Mouse (Mus musculus) limb, embryonic 15.5 days (tissue): Measurements from ENCODE around the gene Eif3d. TPM values are rescaled to one million over a fixed set of nuclear protein-coding genes. Genes with fewer than 3 reads are reported as not detected.
A peak's percentile ranks its signal among the peaks of the same experiment; 100 is the strongest.

Experiments
- ATAC-seq: fragments of 200-750 bp; cut with Nextera tagmentation; 2 replicates; pipeline ENCODE4 v1.8.0; 2017; ENCODE audit warnings: low read depth, moderate TSS enrichment; ENCODE audit not compliant: insufficient number of reproducible peaks, low FRiP score, low TSS enrichment
- H3K27ac ChIP-seq: fragments of 300-500 bp; sonication (generic); 2 replicates; pipeline ENCODE4 v1.5.1; 2015; ENCODE audit warnings: moderate library complexity, mild to moderate bottlenecking, inconsistent platforms
- H3K27me3 ChIP-seq: fragments of 300-500 bp; sonication (generic); 2 replicates; pipeline ENCODE4 v1.6.1; 2015; ENCODE audit warnings: inconsistent platforms
- H3K36me3 ChIP-seq: fragments of 300-500 bp; sonication (generic); 2 replicates; pipeline ENCODE4 v1.6.1; 2015; ENCODE audit warnings: inconsistent platforms
- H3K4me1 ChIP-seq: fragments of 300-500 bp; sonication (generic); 2 replicates; pipeline ENCODE4 v1.6.1; 2015; ENCODE audit warnings: inconsistent platforms
- H3K4me2 ChIP-seq: fragments of 300-500 bp; sonication (generic); 2 replicates; pipeline ENCODE4 v1.6.1; 2015; ENCODE audit warnings: mild to moderate bottlenecking, inconsistent platforms
- H3K4me3 ChIP-seq: fragments of 300-500 bp; sonication (generic); 2 replicates; pipeline ENCODE4 v1.5.1; 2015; ENCODE audit warnings: mild to moderate bottlenecking, inconsistent platforms
- H3K9ac ChIP-seq: fragments of 300-500 bp; sonication (generic); 2 replicates; pipeline ENCODE4 v1.6.1; 2015; ENCODE audit warnings: inconsistent platforms
- H3K9me3 ChIP-seq: fragments of 300-500 bp; sonication (generic); 2 replicates; pipeline ENCODE4 v1.6.1; 2016; ENCODE audit warnings: inconsistent platforms
- WGBS: fragments of 180-500 bp; shearing (Covaris S2); methylation state at CpG from one replicate; pipeline ENCODE4 v1.1.7; 2015; 5-methylcytosine and 5-hydroxymethylcytosine counted together
- polyA plus RNA-seq: library from polyadenylated mRNA; unstranded; fragments of >200 nt; fragmentation: Nextera tagmentation; extraction: Ambion mirVana; gene quantifications from 2 replicates; pipeline ENCODE4 v1.2.1, GENCODE M21; 2015

Eif3d gene
- polyA plus RNA-seq, 1 experiment from 2014 or later, result 181 TPM

DNA sequence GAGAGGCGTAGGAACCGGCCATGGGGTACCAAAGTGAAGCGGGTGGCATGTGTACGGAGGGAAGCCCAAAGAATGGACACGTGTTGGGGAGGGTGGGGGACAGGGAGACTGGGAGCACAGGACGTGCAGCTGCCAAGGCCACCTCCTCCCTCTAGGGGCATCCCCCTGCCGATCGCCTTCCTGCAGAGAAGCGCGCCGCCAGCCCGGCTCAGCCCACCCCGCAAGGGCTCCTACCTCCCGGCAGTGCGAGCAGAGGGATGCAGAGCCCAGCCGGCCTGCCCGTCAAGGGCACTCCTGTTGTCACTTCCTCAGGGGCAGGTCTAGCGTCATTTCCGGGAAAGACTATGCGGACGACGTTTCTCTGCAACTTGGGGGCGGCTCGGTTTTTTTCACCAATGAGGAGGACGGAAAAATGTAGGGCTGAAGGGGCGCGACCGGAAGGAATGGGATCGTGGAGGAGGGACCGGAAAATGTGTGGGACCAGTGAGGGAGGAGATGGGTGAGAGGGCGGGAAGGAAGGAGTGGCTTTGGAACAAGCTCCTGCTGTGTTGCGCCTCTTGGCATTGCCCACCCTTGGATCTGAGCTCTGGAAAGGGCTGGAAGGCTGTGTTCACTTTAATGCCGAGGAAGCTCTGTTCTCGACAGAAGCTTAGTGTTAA lies 41.8 kb downstream of the Eif3d start, which contains the start of gene Txn2:
Gene Txn2 (minus strand): TSS at position 334 of the 659 bp plus-strand sequence.
- peak; percentile 94 for ATAC-seq
- H3K9ac ChIP-seq, result peak within 1 kb of the TSS; percentile 78
- WGBS, result under 1% methylated on average over 34 of the region's 34 CpGs
- H3K4me2 ChIP-seq, result peak within 1 kb of the TSS; percentile 72
- H3K4me1 ChIP-seq, result peaks cover 27% of the 10 kb centered on the region
- H3K27ac ChIP-seq, result peak within 1 kb of the TSS; percentile 95
- no peaks in the 10 kb centered on the region for H3K27me3 ChIP-seq
- H3K36me3 ChIP-seq, result peaks cover 25% of the 10 kb centered on the region
- H3K9me3 ChIP-seq, result no peaks in the 10 kb centered on the region
- peak within 1 kb of the TSS; percentile 93 for H3K4me3 ChIP-seq

DNA sequence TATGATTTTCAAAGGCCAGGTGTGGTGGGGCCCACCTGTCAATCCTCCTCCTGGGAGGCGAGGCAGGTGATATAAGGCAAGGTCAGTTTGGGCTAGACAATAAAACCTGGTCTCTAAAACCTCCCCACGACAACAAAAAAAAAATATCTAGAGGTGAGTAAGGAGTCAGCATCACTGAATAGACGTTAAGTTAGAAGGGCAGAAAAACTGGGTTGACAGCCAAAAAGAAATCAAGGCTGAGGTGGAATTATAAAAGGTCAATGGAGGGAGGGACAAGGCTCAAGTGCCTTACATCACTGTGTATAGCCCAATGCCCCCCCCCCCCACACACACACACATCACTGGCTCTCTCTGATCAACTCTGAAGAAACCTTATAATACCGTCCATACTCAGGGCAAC lies 42.5 kb downstream of the Eif3d start:
- no peaks in the 10 kb centered on the region for H3K9me3 ChIP-seq
- H3K27ac ChIP-seq, result 0 out of 2 replicates have a peak overlapping the region, but pooled peaks have one; percentile 95
- no peak for ATAC-seq
- peaks cover 32% of the 10 kb centered on the region for H3K36me3 ChIP-seq
- H3K4me3 ChIP-seq, result peak overlapping the region; percentile 93
- peak overlapping the region; percentile 78 for H3K9ac ChIP-seq
- peaks cover 20% of the 10 kb centered on the region for H3K4me1 ChIP-seq
- WGBS, result 21% methylated on average over 4 of the region's 4 CpGs
- H3K27me3 ChIP-seq, result no peaks in the 10 kb centered on the region
- H3K4me2 ChIP-seq, result peak overlapping the region; percentile 54

DNA sequence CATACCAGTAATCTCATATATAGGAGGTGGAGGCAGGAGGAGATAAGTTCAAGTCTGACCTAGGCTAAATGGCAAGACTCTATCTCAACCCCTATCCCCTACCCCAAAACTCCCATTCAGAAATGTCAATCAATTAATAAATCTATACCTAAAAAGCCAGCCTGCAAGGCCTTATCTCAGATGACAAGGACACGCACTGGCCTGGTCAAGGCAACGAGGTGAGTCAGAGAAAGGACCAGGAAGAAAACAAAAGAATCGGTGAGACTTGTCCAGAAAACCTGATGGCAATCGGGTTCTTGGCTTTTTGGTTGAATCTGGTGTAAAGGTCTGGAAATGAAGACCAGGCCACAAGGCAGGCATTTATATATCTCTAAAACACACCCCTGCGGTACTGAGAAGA lies 43.7 kb downstream of the Eif3d start:
- H3K36me3 ChIP-seq, result peaks cover 44% of the 10 kb centered on the region

DNA sequence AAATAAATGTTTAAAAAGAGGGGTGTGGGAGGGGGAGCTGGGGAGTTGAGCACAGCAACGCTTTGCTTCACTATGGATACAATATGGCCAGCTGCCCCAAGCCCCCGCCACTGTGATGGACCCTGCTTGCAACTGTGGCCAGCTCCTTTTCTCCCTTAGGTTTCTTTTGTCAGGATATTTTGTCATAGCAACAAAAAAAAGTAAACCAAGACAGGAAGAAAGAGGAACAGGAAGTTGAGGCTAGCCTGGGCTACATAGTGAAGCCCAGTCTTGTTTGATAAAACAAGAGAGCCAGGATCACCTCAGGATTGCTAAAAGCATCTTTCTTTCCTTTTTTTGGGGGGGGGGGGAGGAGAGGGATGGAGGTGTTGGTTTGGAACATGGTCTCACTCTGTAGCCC lies 45.4 kb downstream of the Eif3d start:
- Histone ChIP-seq H3K4me3 (no peak overlapping the region), H3K27me3 (no peaks in the 10 kb centered on the region), H3K36me3 (peaks cover 57% of the 10 kb centered on the region), H3K9ac (no peak overlapping the region), H3K4me2 (no peak overlapping the region), H3K4me1 (peaks cover 20% of the 10 kb centered on the region), H3K9me3 (no peaks in the 10 kb centered on the region), H3K27ac (no peak overlapping the region)
- no peak for ATAC-seq
- 98% methylated on average over 2 of the region's 2 CpGs for WGBS

More for the DNA sequence above, 43.7 kb downstream of the Eif3d start:
- peaks cover 20% of the 10 kb centered on the region for H3K4me1 ChIP-seq
- 93% methylated on average over 5 of the region's 5 CpGs for WGBS
- H3K9ac ChIP-seq, result no peak overlapping the region
- no peaks in the 10 kb centered on the region for H3K27me3 ChIP-seq
- H3K4me3 ChIP-seq, result no peak overlapping the region
- no peaks in the 10 kb centered on the region for H3K9me3 ChIP-seq
- no peak overlapping the region for H3K27ac ChIP-seq
- H3K4me2 ChIP-seq, result no peak overlapping the region
- ATAC-seq, result no peak

DNA sequence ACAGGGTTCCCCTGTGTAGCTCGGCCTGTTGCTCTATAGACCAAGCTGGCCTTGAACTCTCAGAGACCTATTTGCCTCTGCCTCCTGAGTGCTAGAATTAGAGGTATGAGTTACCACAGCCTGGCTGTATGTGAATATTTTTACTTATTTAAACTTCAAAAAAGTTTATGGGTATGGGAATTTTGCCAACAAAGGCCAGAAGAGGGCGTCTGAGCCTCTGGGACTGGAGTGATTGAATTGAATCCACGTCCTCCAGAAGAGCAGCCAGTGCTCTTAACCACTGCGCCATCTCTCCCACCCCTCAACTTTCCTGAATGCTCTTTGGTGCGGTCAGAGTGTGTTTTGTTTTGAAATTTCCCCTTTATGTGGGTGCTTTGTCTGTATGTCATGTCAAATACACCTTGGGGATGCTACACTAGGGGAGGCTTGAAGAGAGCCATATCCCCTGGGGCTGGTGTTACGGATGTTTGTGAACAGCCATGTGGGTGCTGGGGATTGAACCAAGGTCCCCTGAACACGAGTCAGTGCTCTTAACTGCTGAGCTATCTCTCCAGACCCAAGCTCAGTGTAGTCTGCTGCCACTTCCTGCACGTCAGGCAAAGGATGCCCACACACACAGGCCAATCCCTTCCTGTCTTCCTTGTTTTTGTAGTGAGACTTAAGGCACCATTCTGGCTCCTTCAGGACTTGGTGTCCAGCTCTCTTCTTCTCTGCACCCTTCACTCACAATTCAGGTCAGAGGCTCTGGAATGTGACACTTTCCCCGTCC lies 47.2 kb downstream of the Eif3d start:
- Histone ChIP-seq H3K27ac (no peak overlapping the region), H3K4me3 (no peak overlapping the region), H3K36me3 (peaks cover 72% of the 10 kb centered on the region), H3K9ac (no peak overlapping the region), H3K27me3 (no peaks in the 10 kb centered on the region), H3K4me1 (peaks cover 13% of the 10 kb centered on the region), H3K4me2 (no peak overlapping the region), H3K9me3 (no peaks in the 10 kb centered on the region)
- ATAC-seq, result no peak
- 64% methylated on average over 9 of the region's 9 CpGs for WGBS

DNA sequence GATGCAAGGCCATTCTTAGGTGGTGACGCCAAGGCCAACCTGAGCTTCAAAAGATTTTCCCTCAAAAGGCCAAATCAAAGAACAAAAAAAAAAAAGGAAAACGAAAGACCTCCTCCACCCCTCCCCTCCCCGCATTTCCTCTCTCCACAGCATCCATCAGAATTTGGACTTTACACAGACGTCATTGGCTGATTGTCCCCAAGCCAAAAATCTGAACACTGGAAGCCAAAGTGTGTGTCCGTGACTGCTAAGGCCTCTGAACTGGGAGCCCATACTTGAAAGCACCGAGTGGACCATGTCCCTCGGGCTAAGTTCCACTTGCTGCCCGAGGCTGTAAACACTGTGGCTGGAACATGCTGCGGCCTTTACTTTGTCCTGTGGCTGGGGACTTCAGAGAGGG lies 47.9 kb downstream of the Eif3d start:
- no peak overlapping the region for H3K9ac ChIP-seq
- no peak for ATAC-seq
- peaks cover 78% of the 10 kb centered on the region for H3K36me3 ChIP-seq

DNA sequence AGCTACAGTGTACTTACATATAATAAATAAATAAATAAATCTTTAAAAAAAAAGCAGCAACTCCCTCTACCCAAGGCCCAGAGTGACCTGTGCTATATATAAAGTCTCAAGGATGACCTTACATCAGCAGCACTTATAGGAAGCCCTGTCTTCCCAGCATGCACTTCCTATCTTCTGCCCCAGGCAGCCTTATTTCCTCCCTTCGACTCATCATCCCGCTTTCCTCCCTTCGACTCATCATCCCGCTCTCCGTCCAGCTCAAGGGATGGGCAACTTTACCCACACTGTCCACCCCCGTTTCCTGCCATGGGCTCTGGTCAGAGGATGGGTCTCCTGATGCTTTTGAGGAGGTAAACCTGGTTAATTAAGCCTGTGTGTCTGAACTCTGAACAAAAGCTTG lies 49.0 kb downstream of the Eif3d start:
- H3K36me3 ChIP-seq, result peaks cover 70% of the 10 kb centered on the region
- no peak for ATAC-seq
- no peaks in the 10 kb centered on the region for H3K9me3 ChIP-seq
- H3K4me3 ChIP-seq, result no peak overlapping the region
- H3K4me2 ChIP-seq, result no peak overlapping the region
- H3K9ac ChIP-seq, result no peak overlapping the region
- H3K27me3 ChIP-seq, result no peaks in the 10 kb centered on the region
- no peak overlapping the region for H3K27ac ChIP-seq
- 93% methylated on average over 6 of the region's 6 CpGs for WGBS
- H3K4me1 ChIP-seq, result no peaks in the 10 kb centered on the region

More for the DNA sequence above, 47.9 kb downstream of the Eif3d start:
- peaks cover 8% of the 10 kb centered on the region for H3K4me1 ChIP-seq
- H3K27me3 ChIP-seq, result no peaks in the 10 kb centered on the region
- H3K9me3 ChIP-seq, result no peaks in the 10 kb centered on the region
- no peak overlapping the region for H3K4me3 ChIP-seq
- no peak overlapping the region for H3K27ac ChIP-seq
- WGBS, result 83% methylated on average over 9 of the region's 9 CpGs
- no peak overlapping the region for H3K4me2 ChIP-seq

DNA sequence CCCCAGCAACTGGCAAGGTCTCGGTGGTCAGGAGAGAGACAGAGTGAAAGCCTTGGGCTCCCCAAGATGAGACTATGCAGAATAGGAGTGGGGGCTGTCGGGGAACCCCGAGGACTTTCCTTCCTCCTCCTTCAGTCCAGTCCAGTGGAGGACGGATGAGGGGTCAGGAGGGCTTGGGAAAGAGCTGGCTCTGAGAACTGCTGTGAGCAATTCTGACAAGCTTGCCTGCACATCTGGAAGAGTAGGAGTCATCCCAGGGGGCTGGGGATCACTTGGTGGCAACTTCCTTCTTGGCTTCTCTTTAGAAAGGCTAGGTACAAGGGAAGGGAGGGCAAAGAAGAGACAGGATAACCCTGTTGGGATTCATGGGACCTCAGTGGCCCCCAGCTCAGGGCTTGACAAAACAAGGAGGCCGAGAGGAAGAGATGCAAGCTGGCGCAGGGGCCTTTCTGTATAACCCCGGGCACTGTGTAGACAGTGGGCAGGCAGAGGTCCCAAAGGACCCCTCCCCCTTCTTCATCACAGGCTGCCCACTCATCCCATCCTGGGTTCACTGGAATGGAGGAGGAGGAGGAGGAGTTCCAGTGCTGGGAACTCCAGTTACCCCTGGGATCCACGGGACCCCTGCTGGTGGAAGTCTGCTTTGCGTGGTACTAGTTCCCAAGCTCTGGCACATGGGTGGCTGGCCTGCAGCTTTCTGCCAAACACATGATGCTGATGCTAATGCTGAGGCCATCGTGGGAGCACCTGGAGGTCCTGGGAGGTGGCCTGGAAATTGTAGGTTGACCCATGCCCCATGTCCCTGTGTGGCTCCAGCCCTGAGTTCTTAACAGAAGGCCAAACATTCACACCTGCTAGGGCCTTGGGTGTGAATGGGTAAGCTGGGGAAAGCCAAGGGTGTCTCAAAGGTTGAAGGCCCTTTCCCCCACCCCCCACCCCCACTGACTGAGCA lies 49.8 kb downstream of the Eif3d start:
- Histone ChIP-seq H3K36me3 (peaks cover 73% of the 10 kb centered on the region), H3K4me1 (no peaks in the 10 kb centered on the region), H3K4me2 (no peak overlapping the region), H3K27ac (no peak overlapping the region), H3K4me3 (no peak overlapping the region), H3K27me3 (no peaks in the 10 kb centered on the region), H3K9me3 (no peaks in the 10 kb centered on the region), H3K9ac (no peak overlapping the region)
- WGBS, result 79% methylated on average over 10 of the region's 10 CpGs
- ATAC-seq, result no peak

DNA sequence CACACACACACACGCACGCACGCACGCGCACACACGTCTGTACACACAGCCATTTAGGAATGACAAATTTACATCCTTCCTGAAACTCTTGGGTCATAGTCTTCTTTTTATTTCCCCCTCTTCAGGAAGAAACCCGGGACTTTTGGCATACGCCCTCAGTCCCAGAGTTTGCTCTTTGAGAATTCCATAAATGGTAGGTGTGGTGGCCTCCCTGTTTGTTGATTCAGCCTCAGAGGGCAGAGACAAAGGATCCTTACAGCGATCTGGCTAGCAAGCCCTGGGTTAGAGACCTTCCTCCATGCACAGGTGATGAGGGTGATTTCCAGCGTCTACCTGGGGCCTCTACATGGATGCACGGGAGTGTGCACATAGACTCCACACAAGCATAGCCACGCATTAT lies 51.2 kb downstream of the Eif3d start:
- WGBS, result 91% methylated on average over 12 of the region's 12 CpGs
- H3K4me1 ChIP-seq, result no peaks in the 10 kb centered on the region
- no peak overlapping the region for H3K4me2 ChIP-seq
- no peak overlapping the region for H3K27ac ChIP-seq
- H3K4me3 ChIP-seq, result no peak overlapping the region
- H3K36me3 ChIP-seq, result peaks cover 82% of the 10 kb centered on the region
- H3K9me3 ChIP-seq, result no peaks in the 10 kb centered on the region
- ATAC-seq, result no peak
- no peak overlapping the region for H3K9ac ChIP-seq
- H3K27me3 ChIP-seq, result no peaks in the 10 kb centered on the region

DNA sequence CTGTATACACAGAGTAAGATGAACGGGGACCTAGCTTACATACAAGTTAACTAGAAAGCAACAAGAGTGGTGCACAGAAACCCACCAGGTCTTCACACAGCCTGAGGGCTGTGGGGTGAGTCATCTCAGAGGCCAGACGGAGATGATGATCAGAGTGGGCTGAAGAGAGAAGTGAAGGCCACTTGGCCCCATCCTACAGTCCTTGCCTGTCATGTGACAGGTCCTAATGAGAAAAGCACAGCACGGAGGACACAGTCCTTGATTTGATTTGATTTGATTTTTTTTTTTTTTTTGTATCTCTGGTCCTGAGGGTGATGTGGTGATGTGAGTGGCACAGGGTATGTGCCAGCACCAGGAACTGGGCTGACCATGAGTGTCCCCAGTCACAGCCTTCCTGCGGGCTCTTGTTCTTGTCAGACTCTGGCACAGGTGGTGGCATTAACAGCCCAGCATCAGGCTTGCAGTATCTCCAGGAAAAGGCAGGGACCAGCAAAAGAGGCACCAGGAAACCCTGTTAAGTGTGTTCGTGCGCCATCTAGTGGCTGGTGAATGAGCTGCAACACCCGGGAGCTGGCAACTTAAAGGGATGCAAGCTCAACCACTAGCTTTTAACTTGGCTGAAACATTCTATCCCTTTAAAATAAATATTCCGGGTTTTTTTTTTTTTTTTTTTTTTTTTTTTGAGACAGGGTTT lies 53.6 kb downstream of the Eif3d start:
- no peak overlapping the region for H3K27ac ChIP-seq
- 37% methylated on average over 8 of the region's 8 CpGs for WGBS
- H3K4me1 ChIP-seq, result no peaks in the 10 kb centered on the region
- no peak for ATAC-seq
- peaks cover 64% of the 10 kb centered on the region for H3K36me3 ChIP-seq
- H3K4me2 ChIP-seq, result no peak overlapping the region
- no peak overlapping the region for H3K9ac ChIP-seq
- H3K9me3 ChIP-seq, result no peaks in the 10 kb centered on the region
- H3K4me3 ChIP-seq, result no peak overlapping the region
- H3K27me3 ChIP-seq, result no peaks in the 10 kb centered on the region

DNA sequence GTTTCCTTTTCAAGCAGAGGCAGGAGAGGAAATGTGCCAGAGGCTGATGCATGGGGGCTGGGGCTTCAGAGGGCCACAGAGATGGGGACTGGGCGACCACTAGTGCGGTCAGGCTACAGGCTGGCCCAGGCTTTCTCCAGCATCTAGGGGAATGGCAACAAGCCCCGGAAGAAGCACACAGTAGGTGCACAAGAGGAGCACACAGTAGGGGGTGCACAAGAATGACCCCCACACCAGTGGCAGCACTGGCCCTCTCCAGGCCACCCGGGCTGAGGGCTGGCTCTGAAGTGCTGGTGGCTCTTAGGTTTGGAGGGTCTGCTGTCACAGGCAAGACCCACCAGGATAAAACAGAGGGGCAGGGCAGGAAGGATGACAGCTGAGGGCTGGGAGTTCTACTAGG lies 55.3 kb downstream of the Eif3d start:
- Histone ChIP-seq H3K27ac (no peak overlapping the region), H3K4me2 (no peak overlapping the region), H3K4me3 (no peak overlapping the region), H3K36me3 (peaks cover 50% of the 10 kb centered on the region), H3K9me3 (no peaks in the 10 kb centered on the region), H3K9ac (no peak overlapping the region), H3K27me3 (no peaks in the 10 kb centered on the region), H3K4me1 (no peaks in the 10 kb centered on the region)
- ATAC-seq, result no peak
- 91% methylated on average over 4 of the region's 4 CpGs for WGBS
